Mouse (Mus musculus): ENCODE measurements around the gene Dnase2a.

GRCm38 (mm10) chr8:84927513-84927912, 19.2 kb downstream of the Dnase2a start:
- TF ChIP-seq POLR2A (IDR thresholded peaks at IDR 0.05; ENCODE audit: low read depth, low read length) (no peak), CTCF (IDR thresholded peaks at IDR 0.05; ENCODE audit: extremely low read depth, insufficient read depth, insufficient read length, insufficient replicate concordance) (no peak)

All from spleen, adult 2 months (tissue).